Mouse (Mus musculus): ENCODE results near the gene Cphx1.
"Not testable (repeated sequence)": the region's sequence is repeated elsewhere in the genome, so short reads cannot be mapped to it uniquely, and the experiment has no call there.

Cphx1 gene

DNA sequence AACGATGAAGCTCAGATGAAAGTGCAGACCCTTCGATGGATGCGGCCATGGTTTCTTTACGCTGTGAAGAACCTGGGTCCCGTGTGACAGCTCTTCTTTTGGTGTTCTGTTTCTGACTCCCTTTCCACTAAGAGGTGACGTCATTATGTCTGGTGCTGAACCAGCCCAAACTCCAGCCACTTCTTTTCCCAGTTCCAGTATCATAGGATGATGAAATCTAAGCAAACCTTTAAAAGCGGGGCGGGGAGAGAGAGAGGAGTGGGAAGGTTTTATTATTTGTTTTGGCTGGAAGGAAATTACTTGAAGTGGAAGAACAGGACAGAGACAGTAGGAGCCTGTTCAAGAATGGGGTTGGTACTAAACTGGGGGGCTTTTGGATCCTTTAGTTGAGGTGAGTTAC, at the start of gene Cphx1:
Gene Cphx1, plus strand, starts transcription at position 301 of the 400 bp plus-strand sequence.
- not testable (repeated sequence) for DNase-seq (ENCODE audit: low read depth, low spot score)

DNA sequence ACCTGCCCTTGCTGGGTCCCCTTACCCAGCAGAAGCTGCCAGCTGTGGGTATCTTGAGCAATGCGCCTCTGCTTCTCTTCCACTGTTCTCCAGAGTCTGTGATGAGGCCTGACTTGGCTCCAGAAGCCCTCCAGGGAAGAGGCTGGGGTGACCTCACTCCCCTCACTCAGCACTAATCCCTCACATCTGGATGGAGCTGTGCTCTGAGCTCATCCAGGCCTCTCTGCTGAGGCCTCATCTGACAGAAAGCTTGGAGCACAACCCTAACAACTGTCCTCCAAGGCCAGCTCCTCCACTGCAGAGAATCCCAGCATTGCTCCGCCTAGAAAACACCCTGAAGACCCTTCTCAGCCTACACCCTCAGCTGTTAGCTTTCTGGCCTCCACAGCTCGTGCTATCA, 43.5 kb upstream of the Cphx1 start:
- DNase-seq (ENCODE audit: low read depth, low spot score) = not testable (repeated sequence)

DNA sequence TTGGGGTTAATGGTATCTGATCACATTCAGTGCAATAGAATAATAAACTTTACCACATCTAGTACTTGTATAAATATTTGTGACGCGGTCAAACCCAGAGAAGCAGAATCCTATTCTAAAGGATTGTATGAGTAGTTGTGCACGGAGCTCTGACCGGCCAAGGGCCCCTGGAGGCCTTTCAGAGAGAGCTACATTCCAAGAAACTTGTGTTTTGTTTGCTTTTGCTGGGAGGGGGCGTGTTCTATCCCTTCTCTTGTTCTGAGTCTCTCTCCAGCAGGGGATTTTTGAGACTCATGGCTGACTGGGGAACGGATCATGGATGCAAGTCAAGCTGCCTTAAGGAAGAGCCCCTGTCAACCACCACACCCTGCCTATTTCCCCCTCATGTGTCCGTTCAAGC, 42.4 kb upstream of the Cphx1 start:
- DNase-seq (ENCODE audit: low read depth, low spot score) = not testable (repeated sequence)

DNA sequence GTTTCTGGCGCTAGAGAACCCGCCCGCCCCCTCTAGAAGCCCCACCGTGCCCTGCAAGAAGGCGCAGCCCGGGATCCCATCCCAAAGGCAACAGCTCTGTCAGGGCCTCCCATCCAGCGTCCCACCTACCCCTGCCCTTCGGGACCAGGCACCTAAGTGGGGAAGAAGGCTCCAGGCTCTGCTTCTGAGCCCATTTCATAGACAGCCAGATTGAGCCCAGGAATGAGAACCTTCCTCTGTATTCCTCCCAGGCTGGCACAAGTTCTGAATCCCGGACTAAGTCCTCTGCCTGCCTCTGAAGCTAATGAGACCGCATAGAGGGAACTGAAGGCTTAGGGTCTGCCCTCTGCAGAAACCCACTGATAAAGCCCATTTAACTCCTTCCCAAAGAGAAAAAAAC, 35.1 kb upstream of the Cphx1 start, which contains the start of gene Plac9a:
Gene Plac9a, minus strand, starts transcription at position 101 of the 400 bp plus-strand sequence.
- not testable (repeated sequence) for DNase-seq (ENCODE audit: low read depth, low spot score)

DNA sequence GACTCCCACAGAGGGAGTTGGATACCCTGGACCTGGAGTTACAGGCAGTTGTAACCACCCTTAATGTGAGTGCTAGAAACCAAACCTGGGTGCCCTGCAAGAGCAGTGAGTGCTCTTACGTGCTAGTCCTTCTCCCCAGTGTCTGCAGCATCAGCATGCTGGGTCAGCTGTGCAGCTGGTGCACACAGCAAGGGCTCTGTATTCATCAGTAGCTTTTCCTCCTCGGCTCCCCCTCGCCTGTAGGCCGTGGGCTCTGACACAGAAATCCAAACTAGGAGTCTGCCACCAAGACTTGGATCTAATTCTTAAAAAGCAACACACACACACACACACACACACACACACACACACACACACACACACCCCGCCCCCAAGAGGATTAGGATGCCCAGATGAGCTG, 32.9 kb upstream of the Cphx1 start:
- DNase-seq (ENCODE audit: low read depth, low spot score) = not testable (repeated sequence)

- not testable (repeated sequence) for DNase-seq (ENCODE audit: low read depth, low spot score)
Observed at GRCm38 (mm10) chr14:25907272-25907671, 30.8 kb upstream of the Cphx1 start.

- DNase-seq (ENCODE audit: low read depth, low spot score) = not testable (repeated sequence)
Observed at GRCm38 (mm10) chr14:25908976-25909375, 29.1 kb upstream of the Cphx1 start.

DNA sequence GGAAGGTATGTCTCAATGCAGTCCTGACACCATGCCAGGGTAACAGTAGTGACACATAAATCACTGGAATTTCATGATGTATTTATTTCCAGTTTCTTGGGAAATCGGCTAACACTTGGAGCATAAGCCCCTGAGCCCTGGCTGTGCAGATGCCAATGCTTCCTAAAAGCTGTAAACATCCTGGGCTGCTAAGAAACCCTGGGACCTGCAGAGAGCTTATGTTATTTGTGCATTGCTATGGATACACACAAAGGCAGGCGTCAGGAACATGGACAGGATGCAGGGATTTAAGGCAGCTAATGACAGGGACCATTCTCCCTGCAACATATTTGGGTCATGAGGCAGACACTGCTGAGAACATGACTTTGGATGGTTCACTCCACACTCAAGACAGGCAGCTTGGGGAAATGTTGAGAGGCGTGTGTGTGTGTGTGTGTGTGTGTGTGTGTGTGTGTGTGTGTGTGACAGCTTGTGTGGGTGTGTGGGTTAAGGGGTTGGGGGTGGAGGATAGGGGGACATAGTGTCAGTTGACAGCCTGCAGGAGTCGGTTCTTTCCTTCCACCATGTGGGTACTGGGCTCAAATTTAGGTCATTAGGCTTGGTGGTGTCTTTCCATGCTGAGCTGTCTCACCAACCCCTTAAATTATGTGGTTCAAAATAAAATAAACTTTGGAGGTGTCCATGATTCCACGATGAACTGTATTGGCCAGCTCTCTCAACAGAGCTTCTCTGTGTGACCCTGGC, 19.5 kb upstream of the Cphx1 start:
- DNase-seq (ENCODE audit: low read depth, low spot score) = not testable (repeated sequence)

DNA sequence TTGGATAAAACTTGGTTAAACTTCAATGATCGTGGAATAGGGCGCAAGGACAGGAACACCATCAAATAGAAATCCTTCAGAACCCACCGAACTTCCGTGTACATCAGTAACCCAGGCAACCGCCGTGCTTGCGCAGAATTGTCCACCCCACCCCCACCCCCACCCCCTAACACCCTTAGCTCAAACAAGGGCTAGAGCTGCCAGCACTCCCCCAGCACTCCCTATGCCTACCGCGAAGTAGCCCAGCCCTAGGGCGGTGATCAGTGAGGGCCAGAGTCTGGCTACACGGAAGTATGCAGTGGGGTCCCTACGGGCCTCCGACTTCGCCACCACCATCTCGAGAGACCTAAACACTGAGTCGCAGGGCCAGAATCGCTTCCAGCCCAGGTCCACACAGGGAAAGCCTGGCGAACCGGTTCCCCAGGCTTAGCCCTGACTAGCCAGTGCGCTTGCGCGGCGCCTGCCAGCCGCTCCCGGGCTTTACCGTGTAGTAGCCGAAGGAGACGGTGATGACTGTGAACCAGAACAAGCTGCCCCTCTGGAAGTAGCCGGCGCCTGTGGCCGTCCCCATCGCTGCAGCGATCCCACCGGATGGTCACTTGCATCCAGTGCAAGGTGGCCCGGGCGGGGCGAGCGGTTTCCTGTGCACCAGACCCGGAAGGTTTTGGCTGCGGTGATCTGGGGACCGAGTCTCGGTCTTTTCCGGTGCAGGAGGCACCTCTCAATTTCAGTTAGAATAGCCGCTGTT, 11.1 kb upstream of the Cphx1 start:
- not testable (repeated sequence) for DNase-seq (ENCODE audit: low read depth, low spot score)

- DNase-seq (ENCODE audit: low read depth, low spot score) = not testable (repeated sequence)
Observed at GRCm38 (mm10) chr14:25927562-25927881, 10.6 kb upstream of the Cphx1 start, which contains the start of gene Tmem254a. TSS of gene Tmem254a (minus strand) at chr14:25927672.

GRCm38 (mm10) chr14:25936867-25937630, 1.1 kb upstream of the Cphx1 start:
- DNase-seq (ENCODE audit: low read depth, low spot score) = not testable (repeated sequence)

DNA sequence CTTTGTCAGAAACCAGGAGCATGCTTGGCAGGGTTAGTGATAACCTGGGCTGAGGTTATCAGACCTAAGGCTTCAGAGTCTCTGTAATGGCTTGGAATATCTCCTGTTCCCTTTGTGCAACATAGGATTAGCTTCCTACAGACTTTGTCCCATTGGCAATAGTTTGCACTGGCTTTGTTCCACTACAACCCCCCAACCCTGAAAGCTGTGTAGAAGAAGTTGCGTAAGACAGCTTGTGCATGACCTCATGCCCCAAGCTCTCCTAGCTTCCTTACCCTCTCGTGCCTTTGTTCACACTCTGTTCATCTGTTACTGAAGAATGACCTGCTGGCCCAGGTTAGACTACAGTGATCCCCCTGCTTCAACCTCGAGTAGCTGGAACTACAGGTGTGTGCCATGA, 19.8 kb downstream of the Cphx1 start:
- DNase-seq (ENCODE audit: low read depth, low spot score) = not testable (repeated sequence)

- DNase-seq (ENCODE audit: low read depth, low spot score) = not testable (repeated sequence)
Observed at GRCm38 (mm10) chr14:25978371-25979241, 40.5 kb downstream of the Cphx1 start, which contains the start of gene Duxbl1. TSS of gene Duxbl1 (plus strand) at chr14:25978577.

DNA sequence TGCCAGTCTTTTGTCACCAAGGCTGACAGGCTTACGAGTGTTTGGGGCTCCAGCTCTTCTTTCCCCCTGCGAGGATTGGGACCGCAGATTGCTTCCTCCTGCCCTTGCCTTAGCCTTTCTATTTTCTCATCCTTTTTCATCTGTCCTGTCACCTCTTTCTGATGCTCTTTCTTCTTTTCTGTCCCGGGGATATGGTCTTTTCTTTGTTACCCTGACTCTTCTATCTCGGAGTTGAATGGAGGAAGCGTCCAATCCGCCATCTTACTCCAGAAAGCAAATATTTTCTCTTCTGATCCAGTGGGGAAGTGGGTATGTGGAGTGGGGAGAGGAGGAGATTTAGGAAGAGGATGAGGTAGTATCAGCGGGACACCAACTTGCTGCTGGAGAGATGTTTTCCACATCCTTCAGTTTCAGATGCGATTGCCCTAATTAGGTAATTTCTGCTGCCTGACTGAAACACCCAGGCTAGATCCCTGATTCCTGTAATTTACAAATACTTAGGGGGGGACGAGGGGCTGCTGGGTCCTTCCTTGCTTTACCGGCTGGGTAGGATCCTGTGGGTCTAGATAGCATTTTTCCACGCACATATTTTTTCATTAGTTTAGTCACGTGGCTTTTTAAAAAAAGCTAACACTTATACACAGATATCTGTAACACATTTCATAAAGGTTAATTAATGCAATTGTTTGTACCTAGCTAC, 41.3 kb downstream of the Cphx1 start:
- not testable (repeated sequence) for DNase-seq (ENCODE audit: low read depth, low spot score)

- not testable (repeated sequence) for DNase-seq (ENCODE audit: low read depth, low spot score)
Observed at GRCm38 (mm10) chr14:25981880-25982279, 43.8 kb downstream of the Cphx1 start.

Measured in c-Kit-negative CD71-positive TER-119-positive erythroid progenitor cells, embryonic 14.5 days (primary cell).